Mouse (Mus musculus) ES-Bruce4 (cell line): ENCODE data around the gene Csmd2.

Experiments
- CTCF ChIP-seq: IDR thresholded peaks from one replicate; pipeline ENCODE4 v1.8.1; 2011; ENCODE audit warnings: low read depth, low read length
- POLR2A ChIP-seq: IDR thresholded peaks from one replicate; pipeline ENCODE4 v1.8.1; 2011; ENCODE audit warnings: low read length; ENCODE audit not compliant: insufficient read depth

- no peak for TF ChIP-seq CTCF
- TF ChIP-seq POLR2A, result no peak
These were observed 342.9 kb downstream of the Csmd2 start for GRCm38 (mm10) chr4:128330519-128330918.
